Mouse (Mus musculus): ENCODE data around the gene Tbc1d24. TPM values are rescaled to one million over a fixed set of nuclear protein-coding genes. Genes with fewer than 3 reads are reported as not detected.

The Tbc1d24 gene
- 10.5 and 15.0 TPM in 2 replicates for polyA plus RNA-seq (2014; fragmentation: Nextera tagmentation; extraction: Ambion mirVana)

DNA sequence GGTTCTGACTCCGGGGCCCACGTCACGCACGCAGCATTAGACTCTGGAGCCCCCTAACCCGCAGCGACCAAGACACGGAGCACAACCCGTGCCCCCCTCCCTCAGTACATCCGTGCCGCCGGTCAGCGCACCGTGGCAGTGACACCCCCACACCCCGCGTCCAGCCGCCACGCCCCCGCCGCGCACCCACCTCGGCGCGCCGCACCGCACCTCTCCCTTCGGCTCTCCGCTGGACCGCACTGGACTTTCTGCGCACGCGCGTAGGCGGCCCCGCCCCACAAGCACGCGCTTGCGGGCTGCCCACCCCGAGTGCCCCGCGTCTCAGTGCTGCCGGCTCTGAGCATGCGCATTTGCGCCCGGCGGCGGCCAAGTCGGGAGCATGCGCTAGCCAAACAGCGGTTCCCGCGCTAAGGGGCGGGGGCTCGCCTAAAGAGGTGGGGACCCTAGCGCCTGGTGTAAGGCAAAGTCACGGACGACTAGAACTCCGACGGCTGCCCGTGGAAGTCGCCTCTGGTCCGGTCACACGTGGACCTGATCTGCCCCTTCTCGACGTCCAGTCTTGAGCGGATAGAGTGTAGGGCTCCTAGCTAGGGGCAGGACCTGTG, at the start of gene Tbc1d24:
Gene Tbc1d24, minus strand, starts transcription at position 279 of the 605 bp plus-strand sequence.
- H3K4me1 ChIP-seq (ENCODE audit: control insufficient read depth, insufficient read depth, low read length), result peaks cover 40% of the 10 kb centered on the region
- ATAC-seq (peak; percentile 80), DNase-seq (ENCODE audit: low spot score) (peak; percentile 97)
- H3K9me3 ChIP-seq (replicated peaks; ENCODE audit: control insufficient read depth, low read length), result no peaks in the 10 kb centered on the region
- H3K9ac ChIP-seq (ENCODE audit: low read length), result peak within 1 kb of the TSS; percentile 77
- WGBS, result under 1% methylated on average over 65 of the region's 65 CpGs
- no peaks in the 10 kb centered on the region for H3K36me3 ChIP-seq (ENCODE audit: control insufficient read depth, insufficient read depth, low read length)
- peak within 1 kb of the TSS; percentile 65; the same call in 1 of the 2 replicates for H3K27ac ChIP-seq (ENCODE audit: low read depth, low read length)
- H3K4me2 ChIP-seq (ENCODE audit: low read length), result peak within 1 kb of the TSS; percentile 97
- H3K4me3 ChIP-seq (ENCODE audit: low read depth, low read length), result peak within 1 kb of the TSS; percentile 65
- peaks cover 20% of the 10 kb centered on the region for H3K27me3 ChIP-seq (replicated peaks; ENCODE audit: control insufficient read depth, insufficient read depth, low read length)

DNA sequence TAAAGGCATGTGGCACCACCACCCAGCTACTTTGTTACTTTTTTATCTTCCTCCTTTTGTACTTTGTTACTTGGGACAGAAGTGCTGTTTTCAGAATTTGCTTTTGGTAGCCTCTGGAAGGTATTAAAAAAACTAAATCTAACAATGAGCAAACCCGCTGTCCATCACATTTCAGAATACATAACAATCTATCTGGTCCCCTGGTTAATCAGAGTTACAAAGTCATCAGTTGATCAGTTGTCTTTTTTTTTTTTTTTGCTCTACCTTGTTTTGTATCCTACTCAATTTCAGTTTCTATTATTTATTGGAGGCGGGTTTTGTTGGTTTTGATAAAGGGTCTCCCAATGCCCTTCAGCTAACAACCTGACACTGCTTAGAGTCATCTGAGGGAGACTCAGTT, 47.0 kb upstream of the Tbc1d24 start:
- Histone ChIP-seq H3K9me3 (replicated peaks; ENCODE audit: control insufficient read depth, low read length) (no peaks in the 10 kb centered on the region), H3K4me3 (ENCODE audit: low read depth, low read length) (no peak overlapping the region), H3K27me3 (replicated peaks; ENCODE audit: control insufficient read depth, insufficient read depth, low read length) (no peaks in the 10 kb centered on the region), H3K9ac (ENCODE audit: low read length) (no peak overlapping the region), H3K36me3 (ENCODE audit: control insufficient read depth, insufficient read depth, low read length) (peaks cover 13% of the 10 kb centered on the region), H3K4me2 (ENCODE audit: low read length) (no peak overlapping the region), H3K4me1 (ENCODE audit: control insufficient read depth, insufficient read depth, low read length) (peaks cover 6% of the 10 kb centered on the region; the same call in 1 of the 2 replicates), H3K27ac (ENCODE audit: low read depth, low read length) (no peak overlapping the region)
- WGBS, result 97% methylated on average over 2 of the region's 2 CpGs
- ATAC-seq, result no peak
- no peak for DNase-seq (ENCODE audit: low spot score)

GRCm38 (mm10) chr17:24251320-24252069, 46.1 kb upstream of the Tbc1d24 start, which contains the start of gene Ccnf:
Ccnf (minus strand) TSS chr17:24251484.
- peak; percentile 100 for ATAC-seq

DNA sequence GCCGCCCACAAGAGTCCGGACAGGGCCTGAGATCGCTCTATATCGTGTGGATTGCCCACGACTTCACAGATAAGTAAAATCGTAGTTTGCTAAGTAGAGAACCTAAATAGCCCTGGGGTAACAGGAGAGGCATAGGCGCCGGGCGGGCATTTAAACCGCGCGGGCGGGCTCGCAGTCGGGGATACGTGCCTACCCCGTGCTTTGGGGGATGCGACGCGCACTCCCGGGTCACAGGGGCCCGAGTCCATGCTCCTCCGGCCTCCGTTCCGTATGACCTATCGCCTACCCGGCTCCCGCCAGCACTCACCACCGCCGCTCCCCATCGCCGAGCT, 45.6 kb upstream of the Tbc1d24 start:
- Histone ChIP-seq H3K9ac (ENCODE audit: low read length) (peak overlapping the region; percentile 82), H3K4me1 (ENCODE audit: control insufficient read depth, insufficient read depth, low read length) (peaks cover 6% of the 10 kb centered on the region; the same call in 1 of the 2 replicates), H3K4me2 (ENCODE audit: low read length) (peak overlapping the region; percentile 62), H3K9me3 (replicated peaks; ENCODE audit: control insufficient read depth, low read length) (no peaks in the 10 kb centered on the region), H3K27me3 (replicated peaks; ENCODE audit: control insufficient read depth, insufficient read depth, low read length) (no peaks in the 10 kb centered on the region), H3K4me3 (ENCODE audit: low read depth, low read length) (peak overlapping the region; percentile 76), H3K27ac (ENCODE audit: low read depth, low read length) (no peak overlapping the region), H3K36me3 (ENCODE audit: control insufficient read depth, insufficient read depth, low read length) (peaks cover 26% of the 10 kb centered on the region)
- WGBS, result under 1% methylated on average over 32 of the region's 32 CpGs
- DNase-seq (ENCODE audit: low spot score) (no peak), ATAC-seq (no peak)

More at GRCm38 (mm10) chr17:24251320-24252069, 46.1 kb upstream of the Tbc1d24 start, which contains the start of gene Ccnf:
- H3K36me3 ChIP-seq (ENCODE audit: control insufficient read depth, insufficient read depth, low read length), result peaks cover 21% of the 10 kb centered on the region
- H3K27me3 ChIP-seq (replicated peaks; ENCODE audit: control insufficient read depth, insufficient read depth, low read length), result no peaks in the 10 kb centered on the region
- H3K4me1 ChIP-seq (ENCODE audit: control insufficient read depth, insufficient read depth, low read length), result peaks cover 6% of the 10 kb centered on the region; the same call in 1 of the 2 replicates
- WGBS, result under 1% methylated on average over 48 of the region's 48 CpGs
- H3K9ac ChIP-seq (ENCODE audit: low read length), result peak within 1 kb of the TSS; percentile 82
- peak within 1 kb of the TSS; percentile 70 for H3K27ac ChIP-seq (ENCODE audit: low read depth, low read length)
- H3K4me3 ChIP-seq (ENCODE audit: low read depth, low read length), result peak within 1 kb of the TSS; percentile 76
- DNase-seq (ENCODE audit: low spot score), result peak; percentile 99
- H3K4me2 ChIP-seq (ENCODE audit: low read length), result peak within 1 kb of the TSS; percentile 64
- no peaks in the 10 kb centered on the region for H3K9me3 ChIP-seq (replicated peaks; ENCODE audit: control insufficient read depth, low read length)

DNA sequence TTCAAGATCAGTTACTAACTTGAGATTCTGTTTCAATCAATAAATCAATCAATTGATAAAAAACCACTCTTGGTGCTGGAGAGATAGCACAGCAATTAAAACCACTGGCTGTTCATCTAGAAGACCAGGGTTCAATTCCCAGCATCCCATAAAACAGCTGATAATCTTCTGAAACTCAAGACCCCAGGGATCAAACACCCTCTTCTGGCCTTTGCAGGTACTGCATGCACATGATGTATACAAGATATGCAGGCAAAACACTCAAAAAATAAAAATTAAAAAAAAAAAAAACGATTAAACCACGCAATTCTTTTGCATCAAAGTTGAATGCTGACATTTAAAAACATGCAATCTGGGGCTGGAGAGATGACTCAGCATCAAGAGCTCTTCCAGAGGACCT, 43.3 kb upstream of the Tbc1d24 start:
- Histone ChIP-seq H3K27ac (ENCODE audit: low read depth, low read length) (no peak overlapping the region), H3K36me3 (ENCODE audit: control insufficient read depth, insufficient read depth, low read length) (peaks cover 43% of the 10 kb centered on the region), H3K4me3 (ENCODE audit: low read depth, low read length) (no peak overlapping the region), H3K27me3 (replicated peaks; ENCODE audit: control insufficient read depth, insufficient read depth, low read length) (no peaks in the 10 kb centered on the region), H3K9me3 (replicated peaks; ENCODE audit: control insufficient read depth, low read length) (no peaks in the 10 kb centered on the region), H3K9ac (ENCODE audit: low read length) (no peak overlapping the region), H3K4me2 (ENCODE audit: low read length) (no peak overlapping the region), H3K4me1 (ENCODE audit: control insufficient read depth, insufficient read depth, low read length) (peaks cover 6% of the 10 kb centered on the region; the same call in 1 of the 2 replicates)
- no peak for ATAC-seq
- DNase-seq (ENCODE audit: low spot score), result no peak
- 96% methylated on average over 2 of the region's 2 CpGs for WGBS

- WGBS, result 98% methylated on average over 8 of the region's 8 CpGs
- H3K4me2 ChIP-seq (ENCODE audit: low read length), result no peak overlapping the region
- no peak overlapping the region for H3K4me3 ChIP-seq (ENCODE audit: low read depth, low read length)
- DNase-seq (ENCODE audit: low spot score), result no peak
- no peaks in the 10 kb centered on the region for H3K4me1 ChIP-seq (ENCODE audit: control insufficient read depth, insufficient read depth, low read length)
- H3K9me3 ChIP-seq (replicated peaks; ENCODE audit: control insufficient read depth, low read length), result no peaks in the 10 kb centered on the region
- H3K36me3 ChIP-seq (ENCODE audit: control insufficient read depth, insufficient read depth, low read length), result peaks cover 87% of the 10 kb centered on the region
- no peaks in the 10 kb centered on the region for H3K27me3 ChIP-seq (replicated peaks; ENCODE audit: control insufficient read depth, insufficient read depth, low read length)
- no peak overlapping the region for H3K9ac ChIP-seq (ENCODE audit: low read length)
- ATAC-seq, result no peak
- H3K27ac ChIP-seq (ENCODE audit: low read depth, low read length), result no peak overlapping the region
These were observed 38.7 kb upstream of the Tbc1d24 start for GRCm38 (mm10) chr17:24244061-24244460.

DNA sequence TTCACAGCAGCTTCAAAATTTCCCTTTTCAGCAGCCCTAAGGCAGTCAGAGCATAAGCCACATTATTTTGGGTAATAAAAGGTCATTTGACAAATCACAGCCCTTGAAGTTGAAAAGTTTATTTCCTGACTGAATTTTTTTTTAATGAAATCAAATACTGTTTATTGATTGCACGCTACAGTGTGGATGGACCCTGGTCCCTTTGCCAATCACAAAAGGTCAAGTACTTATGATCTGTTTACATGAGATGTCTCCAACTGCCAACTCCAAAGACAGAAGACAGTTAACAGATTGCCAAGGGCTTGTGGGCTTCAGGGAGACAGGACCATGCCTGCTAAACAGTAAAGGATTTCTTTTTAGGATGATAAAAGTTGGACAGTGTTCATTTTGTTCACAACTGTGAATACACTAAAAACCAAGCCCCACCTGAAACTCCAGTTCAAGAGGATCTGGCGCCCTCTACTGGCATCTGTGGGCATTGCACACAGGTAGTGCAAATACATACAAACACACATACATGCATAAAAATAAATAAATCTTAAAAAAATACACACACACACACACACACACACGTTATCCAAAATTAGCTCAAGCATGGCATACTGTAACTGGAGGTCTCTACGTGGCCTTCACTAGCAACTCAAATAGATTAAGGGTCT, 38.1 kb upstream of the Tbc1d24 start:
- WGBS, result 88% methylated on average over 4 of the region's 4 CpGs
- H3K9ac ChIP-seq (ENCODE audit: low read length), result no peak overlapping the region
- H3K27me3 ChIP-seq (replicated peaks; ENCODE audit: control insufficient read depth, insufficient read depth, low read length), result no peaks in the 10 kb centered on the region
- no peak overlapping the region for H3K4me2 ChIP-seq (ENCODE audit: low read length)
- peak; percentile 26 for DNase-seq (ENCODE audit: low spot score)
- H3K9me3 ChIP-seq (replicated peaks; ENCODE audit: control insufficient read depth, low read length), result no peaks in the 10 kb centered on the region
- no peak for ATAC-seq
- H3K36me3 ChIP-seq (ENCODE audit: control insufficient read depth, insufficient read depth, low read length), result peaks cover 88% of the 10 kb centered on the region
- H3K4me1 ChIP-seq (ENCODE audit: control insufficient read depth, insufficient read depth, low read length), result no peaks in the 10 kb centered on the region
- no peak overlapping the region for H3K4me3 ChIP-seq (ENCODE audit: low read depth, low read length)
- no peak overlapping the region for H3K27ac ChIP-seq (ENCODE audit: low read depth, low read length)

DNA sequence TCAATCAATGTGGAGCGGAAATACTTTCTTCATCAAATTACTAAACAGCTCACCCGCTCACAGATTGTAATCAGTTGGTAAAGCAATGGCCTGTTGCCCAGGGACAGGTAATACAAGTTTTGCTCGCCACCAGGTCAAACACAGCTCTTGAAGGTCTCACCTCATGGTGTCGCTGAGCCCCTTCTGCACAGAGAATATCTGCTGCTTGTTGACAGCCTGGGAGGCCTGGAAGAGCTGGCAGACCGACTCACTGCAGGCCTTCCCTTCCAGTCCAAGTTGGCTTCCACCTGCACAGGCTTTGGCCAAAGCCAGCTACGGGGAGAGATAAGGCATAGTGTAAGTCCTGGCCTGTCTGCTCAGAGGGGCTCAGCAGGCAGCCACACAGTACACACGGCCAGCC, 31.6 kb upstream of the Tbc1d24 start:
- Histone ChIP-seq H3K4me3 (ENCODE audit: low read depth, low read length) (no peak overlapping the region), H3K27ac (ENCODE audit: low read depth, low read length) (no peak overlapping the region), H3K9me3 (replicated peaks; ENCODE audit: control insufficient read depth, low read length) (no peaks in the 10 kb centered on the region), H3K4me1 (ENCODE audit: control insufficient read depth, insufficient read depth, low read length) (no peaks in the 10 kb centered on the region), H3K4me2 (ENCODE audit: low read length) (no peak overlapping the region), H3K36me3 (ENCODE audit: control insufficient read depth, insufficient read depth, low read length) (peaks cover 97% of the 10 kb centered on the region), H3K27me3 (replicated peaks; ENCODE audit: control insufficient read depth, insufficient read depth, low read length) (no peaks in the 10 kb centered on the region), H3K9ac (ENCODE audit: low read length) (no peak overlapping the region)
- DNase-seq (ENCODE audit: low spot score) (no peak), ATAC-seq (no peak)
- 94% methylated on average over 7 of the region's 7 CpGs for WGBS

Data from forebrain, embryonic 14.5 days (tissue).